Mouse (Mus musculus): ENCODE results near the gene Gm28038. TPM values are rescaled to one million over a fixed set of nuclear protein-coding genes. Genes with fewer than 3 reads are reported as not detected.

The Gm28038 gene
- total RNA-seq, 2 experiments from 2014 or later: 0.91 TPM; not detected in 1

- peak; percentile 75 for DNase-seq (ENCODE audit: low spot score)
- intact Hi-C loops (cut with DNase I): loop anchor here (1.0 to 5.0 kb wide), 4 partner anchors 33 to 141 kb away; partner anchors contain the start of genes Endog, Kyat1 and Lrrc8a
Observed at GRCm38 (mm10) chr2:30270134-30270533, 10.7 kb upstream of the Gm28038 start.

GRCm38 (mm10) chr2:30281651-30282050, 808 bp downstream of the Gm28038 start:
- DNase-seq (ENCODE audit: low spot score): no peak
- intact Hi-C loops (cut with DNase I): no loop called here

GRCm38 (mm10) chr2:30283193-30283592, 2.4 kb downstream of the Gm28038 start:
- intact Hi-C loops (cut with DNase I): no loop called here
- DNase-seq (ENCODE audit: low spot score): no peak

- DNase-seq (ENCODE audit: low spot score): no peak
- intact Hi-C loops (cut with DNase I): no loop called here
Observed at GRCm38 (mm10) chr2:30285004-30285403, 4.2 kb downstream of the Gm28038 start.

- no peak for DNase-seq (ENCODE audit: low spot score)
- intact Hi-C loops (cut with DNase I): no loop called here
Observed at GRCm38 (mm10) chr2:30285416-30286181, 4.8 kb downstream of the Gm28038 start.

- intact Hi-C loops (cut with DNase I): no loop called here
- peak; percentile 91 for DNase-seq (ENCODE audit: low spot score)
Observed at GRCm38 (mm10) chr2:30286192-30287026, 5.6 kb downstream of the Gm28038 start, which contains the start of the genes Dolk and Nup188. Dolk (minus strand) TSS chr2:30286334. Nup188 (plus strand) TSS chr2:30286397.

GRCm38 (mm10) chr2:30287027-30287373, 6.2 kb downstream of the Gm28038 start:
- intact Hi-C loops (cut with DNase I): no loop called here
- DNase-seq (ENCODE audit: low spot score): no peak

- intact Hi-C loops (cut with DNase I): no loop called here
- no peak for DNase-seq (ENCODE audit: low spot score)
Observed at GRCm38 (mm10) chr2:30299525-30299924, 18.7 kb downstream of the Gm28038 start.

- no peak for DNase-seq (ENCODE audit: low spot score)
- intact Hi-C loops (cut with DNase I): no loop called here
Observed at GRCm38 (mm10) chr2:30299966-30300365, 19.1 kb downstream of the Gm28038 start.

GRCm38 (mm10) chr2:30306087-30306486, 25.2 kb downstream of the Gm28038 start:
- no peak for DNase-seq (ENCODE audit: low spot score)
- intact Hi-C loops (cut with DNase I): no loop called here

- intact Hi-C loops (cut with DNase I): no loop called here
- DNase-seq (ENCODE audit: low spot score): no peak
Observed at GRCm38 (mm10) chr2:30309351-30309750, 28.5 kb downstream of the Gm28038 start.

- intact Hi-C loops (cut with DNase I): no loop called here
- DNase-seq (ENCODE audit: low spot score): no peak
Observed at GRCm38 (mm10) chr2:30311481-30311880, 30.6 kb downstream of the Gm28038 start.

- DNase-seq (ENCODE audit: low spot score): no peak
- intact Hi-C loops (cut with DNase I): no loop called here
Observed at GRCm38 (mm10) chr2:30316136-30316535, 35.3 kb downstream of the Gm28038 start.

GRCm38 (mm10) chr2:30316955-30317354, 36.1 kb downstream of the Gm28038 start:
- no peak for DNase-seq (ENCODE audit: low spot score)
- intact Hi-C loops (cut with DNase I): no loop called here

GRCm38 (mm10) chr2:30319260-30319659, 38.4 kb downstream of the Gm28038 start:
- DNase-seq (ENCODE audit: low spot score): no peak
- intact Hi-C loops (cut with DNase I): no loop called here

- no peak for DNase-seq (ENCODE audit: low spot score)
- intact Hi-C loops (cut with DNase I): no loop called here
Observed at GRCm38 (mm10) chr2:30323111-30323510, 42.3 kb downstream of the Gm28038 start.

GRCm38 (mm10) chr2:30325296-30325695, 44.5 kb downstream of the Gm28038 start:
- intact Hi-C loops (cut with DNase I): no loop called here
- no peak for DNase-seq (ENCODE audit: low spot score)

GRCm38 (mm10) chr2:30327276-30327675, 46.4 kb downstream of the Gm28038 start:
- intact Hi-C loops (cut with DNase I): no loop called here
- no peak for DNase-seq (ENCODE audit: low spot score)

GRCm38 (mm10) chr2:30328791-30329190, 47.9 kb downstream of the Gm28038 start:
- no peak for DNase-seq (ENCODE audit: low spot score)
- intact Hi-C loops (cut with DNase I): no loop called here

- intact Hi-C loops (cut with DNase I): no loop called here
- no peak for DNase-seq (ENCODE audit: low spot score)
Observed at GRCm38 (mm10) chr2:30335324-30335723, 54.5 kb downstream of the Gm28038 start.
